Mouse (Mus musculus) limb, embryonic 11.5 days (tissue): ENCODE measurements around the gene Rps12. TPM values are rescaled to one million over a fixed set of nuclear protein-coding genes. Genes with fewer than 3 reads are reported as not detected.

ENCODE experiments used
- ATAC-seq: fragments of 200-750 bp; cut with Nextera tagmentation; 2 replicates; pipeline ENCODE4 v1.8.0; 2017; ENCODE audit warnings: low read depth; ENCODE audit not compliant: insufficient number of reproducible peaks, low FRiP score, low TSS enrichment
- DNase-seq: peaks from one replicate; pipeline ENCODE4 v3.0.0-alpha.2; 2015; ENCODE audit warnings: low spot score
- H3K27ac ChIP-seq: fragments of 300-500 bp; sonication (generic); replicated peaks from 2 replicates; pipeline ENCODE4 v1.5.1; 2014; ENCODE audit warnings: low read depth, mild to moderate bottlenecking, low read length
- H3K27me3 ChIP-seq: fragments of 300-500 bp; sonication (generic); 2 replicates; pipeline ENCODE4 v1.6.1; 2014; ENCODE audit warnings: mild to moderate bottlenecking, low read length, mixed read lengths; ENCODE audit not compliant: control insufficient read depth, insufficient read depth
- H3K36me3 ChIP-seq: fragments of 300-500 bp; sonication (generic); 2 replicates; pipeline ENCODE4 v1.6.1; 2014; ENCODE audit warnings: mild to moderate bottlenecking, low read length, moderate library complexity, mixed read lengths; ENCODE audit not compliant: control insufficient read depth, insufficient read depth
- H3K4me1 ChIP-seq: fragments of 300-500 bp; sonication (generic); 2 replicates; pipeline ENCODE4 v1.6.1; 2014; ENCODE audit warnings: low read length, mixed read lengths; ENCODE audit not compliant: control insufficient read depth, insufficient read depth
- H3K4me2 ChIP-seq: fragments of 300-500 bp; sonication (generic); 2 replicates; pipeline ENCODE4 v1.6.1; 2014; ENCODE audit warnings: low read depth, mild to moderate bottlenecking, moderate library complexity; ENCODE audit not compliant: severe bottlenecking
- H3K4me3 ChIP-seq: fragments of 300-500 bp; sonication (generic); 2 replicates; pipeline ENCODE4 v1.5.1; 2014; ENCODE audit warnings: low read depth, low read length
- H3K9ac ChIP-seq: fragments of 300-500 bp; sonication (generic); 2 replicates; pipeline ENCODE4 v1.6.1; 2014; ENCODE audit warnings: mild to moderate bottlenecking, low read length
- H3K9me3 ChIP-seq: fragments of 300-500 bp; sonication (generic); 2 replicates; pipeline ENCODE4 v1.6.1; 2016; ENCODE audit warnings: low read length; ENCODE audit not compliant: control insufficient read depth
- WGBS: fragments of 180-500 bp; shearing (Covaris S2); extraction: QIAGEN DNeasy Blood & Tissue Kit; methylation state at CpG from one replicate; pipeline ENCODE4 v1.1.7; 2014; 5-methylcytosine and 5-hydroxymethylcytosine counted together
- polyA plus RNA-seq: library from polyadenylated mRNA; unstranded; fragments of >200 nt; fragmentation: Nextera tagmentation; extraction: Ambion mirVana; gene quantifications from 2 replicates; pipeline ENCODE4 v1.2.1, GENCODE M21; 2014

Gene Rps12
- 178 and 198 TPM in 2 replicates for polyA plus RNA-seq

DNA sequence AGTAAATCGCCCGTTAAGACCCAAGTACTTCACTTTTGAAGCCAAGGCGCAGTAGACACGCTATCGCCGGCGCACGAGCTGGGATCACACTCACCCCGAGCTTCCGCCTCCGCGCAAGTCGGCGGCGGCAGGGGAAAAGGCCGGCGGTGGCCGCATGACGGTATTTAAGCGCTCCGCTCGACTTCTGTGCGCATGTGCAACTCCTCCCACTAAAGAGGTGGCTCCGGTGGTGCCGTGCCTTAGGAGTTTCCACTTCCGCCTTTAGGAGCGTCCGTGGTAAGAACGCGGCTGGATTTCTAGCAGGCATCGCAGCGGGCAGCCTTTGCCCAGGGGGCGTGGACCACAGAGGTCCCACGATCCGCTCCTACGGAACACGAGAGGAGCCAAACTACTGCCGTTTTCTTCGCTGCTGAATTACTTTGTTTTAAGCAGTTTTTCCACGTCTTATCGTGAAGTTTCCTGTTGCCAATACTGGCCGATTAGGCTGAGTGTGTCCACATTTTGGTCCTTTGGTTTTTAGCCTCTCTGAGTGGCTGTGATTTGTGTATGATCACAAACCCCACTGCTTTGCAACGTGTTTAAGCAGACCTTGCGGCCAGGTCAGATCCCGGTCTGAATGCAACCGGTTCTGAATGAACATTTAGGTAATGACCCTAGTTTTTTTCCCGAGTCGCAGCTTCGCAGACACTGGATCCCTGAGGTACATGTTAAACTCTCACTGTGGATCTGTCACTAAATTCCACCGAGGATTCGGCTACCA lies at the start of gene Rps12:
Rps12 (minus strand) TSS at position 214 of the 760 bp plus-strand sequence.
- Histone ChIP-seq H3K9ac (peak within 1 kb of the TSS; percentile 90), H3K27ac (peak within 1 kb of the TSS; percentile 36; the same call in 1 of the 2 replicates), H3K9me3 (no peaks in the 10 kb centered on the region), H3K27me3 (no peaks in the 10 kb centered on the region), H3K4me3 (peak within 1 kb of the TSS; percentile 86), H3K4me1 (peaks cover 12% of the 10 kb centered on the region; the same call in 1 of the 2 replicates), H3K36me3 (peaks cover 5% of the 10 kb centered on the region), H3K4me2 (peak within 1 kb of the TSS; percentile 68)
- ATAC-seq (peak; percentile 94), DNase-seq (peak; percentile 100)
- WGBS, result under 1% methylated on average over 51 of the region's 51 CpGs

- Histone ChIP-seq H3K4me2 (no peak overlapping the region), H3K27me3 (no peaks in the 10 kb centered on the region), H3K9me3 (no peaks in the 10 kb centered on the region), H3K4me3 (no peak overlapping the region), H3K36me3 (no peaks in the 10 kb centered on the region), H3K9ac (no peak overlapping the region), H3K27ac (no peak overlapping the region), H3K4me1 (no peaks in the 10 kb centered on the region)
- 80% methylated on average over 9 of the region's 9 CpGs for WGBS
- ATAC-seq (no peak), DNase-seq (no peak)
Observed at GRCm38 (mm10) chr10:23836003-23836964, 49.2 kb upstream of the Rps12 start.

DNA sequence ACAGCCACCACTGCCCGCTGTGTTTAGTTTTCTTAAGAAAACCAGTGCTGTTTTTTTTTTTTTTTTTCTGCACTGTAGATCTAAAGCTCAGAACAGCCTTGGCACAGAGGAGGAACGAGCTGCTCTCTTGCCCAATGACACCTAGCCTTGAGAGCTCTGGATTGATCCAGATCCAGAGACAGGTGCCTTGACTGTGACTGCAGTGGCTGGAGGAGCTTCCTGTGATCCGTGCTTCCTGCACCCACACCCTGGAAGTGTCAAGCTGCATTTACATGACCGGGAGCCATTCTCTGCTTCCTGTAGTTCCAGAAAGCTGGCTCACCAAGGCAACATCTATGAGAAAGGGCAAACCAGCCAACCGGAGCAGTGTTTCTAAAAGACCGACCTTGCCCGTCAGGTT lies 39.4 kb upstream of the Rps12 start:
- H3K4me3 ChIP-seq, result no peak overlapping the region
- no peaks in the 10 kb centered on the region for H3K36me3 ChIP-seq
- 88% methylated on average over 7 of the region's 7 CpGs for WGBS
- H3K27me3 ChIP-seq, result no peaks in the 10 kb centered on the region
- H3K27ac ChIP-seq, result no peak overlapping the region
- DNase-seq (no peak), ATAC-seq (no peak)
- no peak overlapping the region for H3K9ac ChIP-seq
- H3K9me3 ChIP-seq, result no peaks in the 10 kb centered on the region
- no peaks in the 10 kb centered on the region for H3K4me1 ChIP-seq
- H3K4me2 ChIP-seq, result no peak overlapping the region

DNA sequence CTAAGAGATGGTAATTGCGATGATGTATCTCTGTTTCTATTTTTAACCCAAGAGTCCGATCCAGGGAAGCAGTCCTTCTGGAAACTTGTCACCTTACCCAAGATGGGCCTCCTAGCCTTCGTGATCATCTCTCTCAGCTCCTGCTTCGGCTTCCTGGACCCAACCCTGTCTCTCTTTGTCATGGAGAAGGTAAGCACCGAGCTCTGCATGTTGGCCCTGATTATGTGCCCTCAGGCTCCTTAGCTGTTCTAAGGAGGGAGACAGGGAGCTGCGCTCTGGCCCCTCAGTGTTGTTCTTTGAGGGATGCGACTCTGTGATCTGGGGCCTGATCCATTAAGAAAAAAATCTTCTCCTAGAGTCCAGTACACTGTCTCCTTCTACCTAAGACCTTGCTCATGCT lies 29.2 kb upstream of the Rps12 start:
- H3K36me3 ChIP-seq, result no peaks in the 10 kb centered on the region
- no peak for ATAC-seq
- H3K27me3 ChIP-seq, result no peaks in the 10 kb centered on the region
- no peak overlapping the region for H3K4me2 ChIP-seq
- no peak overlapping the region for H3K27ac ChIP-seq
- no peak overlapping the region for H3K4me3 ChIP-seq
- no peaks in the 10 kb centered on the region for H3K9me3 ChIP-seq
- H3K4me1 ChIP-seq, result no peaks in the 10 kb centered on the region
- H3K9ac ChIP-seq, result no peak overlapping the region
- no peak for DNase-seq
- WGBS, result 87% methylated on average over 7 of the region's 7 CpGs

DNA sequence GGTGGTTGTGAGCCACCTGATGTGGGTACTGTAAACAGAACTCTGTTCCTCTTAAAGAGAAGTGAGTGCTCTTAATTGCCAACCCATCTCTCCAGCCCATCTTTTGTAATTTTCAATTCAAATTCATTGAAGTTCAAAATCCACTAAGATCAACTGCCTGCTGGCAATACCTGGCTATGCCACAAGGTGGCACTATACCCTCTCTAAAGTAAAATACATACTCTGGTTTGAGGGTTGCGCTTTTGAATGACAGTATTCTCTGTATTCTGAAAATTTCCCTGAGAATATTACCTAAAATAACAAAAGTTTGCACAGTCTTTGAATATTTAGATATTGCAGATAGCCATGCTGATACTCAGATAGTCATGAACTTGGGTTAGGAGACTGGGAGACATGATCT lies 28.1 kb upstream of the Rps12 start:
- no peaks in the 10 kb centered on the region for H3K27me3 ChIP-seq
- no peak overlapping the region for H3K9ac ChIP-seq
- peak; percentile 85 for DNase-seq
- no peaks in the 10 kb centered on the region for H3K4me1 ChIP-seq
- H3K4me3 ChIP-seq, result no peak overlapping the region
- no peak overlapping the region for H3K4me2 ChIP-seq
- no peak overlapping the region for H3K27ac ChIP-seq
- H3K9me3 ChIP-seq, result no peaks in the 10 kb centered on the region
- ATAC-seq, result no peak
- 46% methylated on average over 1 of the region's 1 CpGs for WGBS
- no peaks in the 10 kb centered on the region for H3K36me3 ChIP-seq

DNA sequence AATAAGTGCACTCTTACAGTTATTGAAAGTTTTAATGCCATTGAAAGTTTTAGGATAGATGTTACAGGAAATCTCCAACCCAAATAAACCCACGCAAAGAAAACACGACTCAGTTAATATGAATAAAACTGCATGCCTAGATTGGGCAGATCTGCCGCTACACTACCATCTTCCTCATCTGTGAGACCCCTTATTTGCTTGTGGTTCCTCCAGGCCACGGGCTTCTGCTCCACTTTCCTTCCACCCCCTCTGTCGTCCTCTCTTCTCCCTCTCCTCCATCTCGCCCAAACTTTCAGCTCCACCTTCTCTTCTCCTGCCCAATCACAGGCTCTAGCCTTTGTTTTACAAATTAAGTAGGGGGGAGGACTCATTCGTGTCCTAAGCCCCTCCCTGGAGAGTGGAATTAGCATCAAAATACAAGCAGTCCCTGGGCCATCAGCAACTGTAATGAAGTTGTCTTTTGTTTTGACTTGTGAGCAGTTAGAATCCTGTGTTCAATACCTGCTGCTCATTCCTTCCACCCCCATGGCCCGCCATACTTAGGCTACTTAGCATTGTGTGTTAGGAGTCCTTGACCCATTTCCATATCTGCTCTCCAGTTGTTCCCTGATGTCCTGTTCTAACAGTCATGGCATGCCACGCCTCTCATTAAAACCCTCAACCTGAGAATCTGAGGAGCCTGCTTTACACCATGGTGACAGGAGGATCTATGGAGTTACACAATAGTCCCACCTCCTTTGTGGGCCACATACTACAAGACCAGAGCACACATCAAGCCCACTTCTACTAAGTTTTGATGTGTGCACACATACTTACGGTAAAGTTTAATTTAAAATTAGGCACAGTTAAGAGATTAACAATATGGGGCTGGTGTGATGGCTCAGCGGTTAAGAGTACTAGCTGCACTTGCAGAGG lies 26.0 kb upstream of the Rps12 start:
- Histone ChIP-seq H3K9ac (no peak overlapping the region), H3K4me3 (no peak overlapping the region), H3K27me3 (no peaks in the 10 kb centered on the region), H3K4me2 (no peak overlapping the region), H3K27ac (no peak overlapping the region), H3K36me3 (no peaks in the 10 kb centered on the region), H3K4me1 (no peaks in the 10 kb centered on the region), H3K9me3 (no peaks in the 10 kb centered on the region)
- WGBS, result 62% methylated on average over 11 of the region's 11 CpGs
- DNase-seq, result no peak
- no peak for ATAC-seq

GRCm38 (mm10) chr10:23812438-23812759 lies 25.3 kb upstream of the Rps12 start:
- no peak overlapping the region for H3K4me2 ChIP-seq
- no peak overlapping the region for H3K27ac ChIP-seq
- no peaks in the 10 kb centered on the region for H3K4me1 ChIP-seq
- H3K27me3 ChIP-seq, result no peaks in the 10 kb centered on the region
- H3K36me3 ChIP-seq, result no peaks in the 10 kb centered on the region
- no peaks in the 10 kb centered on the region for H3K9me3 ChIP-seq
- ATAC-seq (no peak), DNase-seq (no peak)
- H3K9ac ChIP-seq, result no peak overlapping the region
- H3K4me3 ChIP-seq, result no peak overlapping the region
